Mouse (Mus musculus) spleen, adult 18-20 months (tissue): ENCODE measurements around the gene Cdhr3.
"Not testable (repeated sequence)": the region's sequence is repeated elsewhere in the genome, so short reads cannot be mapped to it uniquely, and the experiment has no call there.

Experiments used
- DNase-seq, 2 experiments: peaks; one replicate each; pipeline ENCODE4 v3.0.0; 2022; ENCODE audit warnings: mixed read lengths in 2 of 2

Cdhr3 gene

GRCm38 (mm10) chr12:33000402-33000801, 92.3 kb downstream of the Cdhr3 start:
- no peak for DNase-seq

- DNase-seq = not testable (repeated sequence)
Observed at GRCm38 (mm10) chr12:32999778-33000177, 92.9 kb downstream of the Cdhr3 start.

GRCm38 (mm10) chr12:32998766-32999165, 93.9 kb downstream of the Cdhr3 start:
- DNase-seq = no peak

GRCm38 (mm10) chr12:32995081-32995834, 97.4 kb downstream of the Cdhr3 start:
- DNase-seq = no peak

GRCm38 (mm10) chr12:32994081-32994480, 98.6 kb downstream of the Cdhr3 start:
- peak; percentile 39 to 48 for DNase-seq

- DNase-seq = peak in 1 of 2 experiments; percentile 37
Observed at GRCm38 (mm10) chr12:32989731-32990130, 102.9 kb downstream of the Cdhr3 start.

- no peak for DNase-seq
Observed at GRCm38 (mm10) chr12:32986284-32986683, 106.4 kb downstream of the Cdhr3 start.
